Mouse (Mus musculus): Measurements from ENCODE around the gene Zfp292.

The Zfp292 gene

GRCm38 (mm10) chr4:34852051-34852450 lies 30.7 kb downstream of the Zfp292 start:
- POLR2A ChIA-PET = interaction anchor here in 2 of 4 experiments (0.8 to 1.5 kb wide), 6 partner anchors 10 to 75 kb away, joined by 3 to 4 read pairs (median 3); no protein-coding TSS in a partner anchor
- CTCF ChIA-PET = no interaction called here

GRCm38 (mm10) chr4:34850156-34850555 lies 32.6 kb downstream of the Zfp292 start:
- CTCF ChIA-PET = no interaction called here
- POLR2A ChIA-PET = interaction anchor here in 3 of 4 experiments (0.6 to 2.4 kb wide), 7 partner anchors 12 to 72 kb away, joined by 3 to 6 read pairs (median 4); partner anchors contain the start of gene Smim8 (in 1 of the 3)

GRCm38 (mm10) chr4:34847679-34848309 lies 35.0 kb downstream of the Zfp292 start:
- CTCF ChIA-PET = interaction anchor here in 2 of 4 experiments (0.5 to 1.1 kb wide), 3 partner anchors 15 to 75 kb away, joined by 3 to 15 read pairs (median 3); no protein-coding TSS in a partner anchor
- POLR2A ChIA-PET = interaction anchor here in 3 of 4 experiments (0.6 to 5.9 kb wide), 20 partner anchors 8 to 146 kb away, joined by 3 to 62 read pairs (median 4); partner anchors contain the start of gene Zfp292 (in 2 of the 3)

- ChIA-PET POLR2A (interaction anchor here in 2 of 4 experiments (0.6 to 5.9 kb wide), 8 partner anchors 10 to 1690 kb away, joined by 3 to 62 read pairs (median 4); partner anchors contain the start of gene Zfp292 (in 1 of the 2)), CTCF (interaction anchor here in 1 of 4 experiments (1.9 kb wide), 1 partner anchor 11 kb away, joined by 6 read pairs; no protein-coding TSS in a partner anchor)
Observed at GRCm38 (mm10) chr4:34843839-34844238, 38.9 kb downstream of the Zfp292 start.

GRCm38 (mm10) chr4:34842826-34843225 lies 39.9 kb downstream of the Zfp292 start:
- POLR2A ChIA-PET = interaction anchor here in 3 of 4 experiments (0.6 to 5.9 kb wide), 8 partner anchors 8 to 64 kb away, joined by 3 to 62 read pairs (median 4); no protein-coding TSS in a partner anchor
- CTCF ChIA-PET = interaction anchor here in 1 of 4 experiments (1.9 kb wide), 1 partner anchor 10 kb away, joined by 6 read pairs; no protein-coding TSS in a partner anchor

GRCm38 (mm10) chr4:34831496-34831895 lies 51.3 kb downstream of the Zfp292 start:
- ChIA-PET POLR2A (interaction anchor here in 1 of 4 experiments (0.6 to 1.8 kb wide), 3 partner anchors 12 to 126 kb away, joined by 3 to 6 read pairs (median 5); no protein-coding TSS in a partner anchor), CTCF (no interaction called here)

GRCm38 (mm10) chr4:34829456-34829855 lies 53.3 kb downstream of the Zfp292 start:
- POLR2A ChIA-PET = interaction anchor here in 2 of 4 experiments (0.6 to 1.7 kb wide), 4 partner anchors 12 to 17 kb away, joined by 3 to 10 read pairs (median 4); no protein-coding TSS in a partner anchor
- CTCF ChIA-PET = no interaction called here

- ChIA-PET POLR2A (interaction anchor here in 3 of 4 experiments (0.7 to 1.4 kb wide), 6 partner anchors 9 to 49 kb away, joined by 3 to 6 read pairs (median 4); no protein-coding TSS in a partner anchor), CTCF (no interaction called here)
Observed at GRCm38 (mm10) chr4:34823901-34824300, 58.9 kb downstream of the Zfp292 start.

GRCm38 (mm10) chr4:34819904-34820303 lies 62.9 kb downstream of the Zfp292 start:
- POLR2A ChIA-PET = no interaction called here
- CTCF ChIA-PET = no interaction called here

GRCm38 (mm10) chr4:34801166-34802034 lies 81.4 kb downstream of the Zfp292 start:
- POLR2A ChIA-PET = interaction anchor here in 3 of 4 experiments (0.6 to 1.7 kb wide), 15 partner anchors 8 to 165 kb away, joined by 3 to 5 read pairs (median 3); partner anchors contain the start of genes Smim8 (in 1 of the 3) and Zfp292 (in 1 of the 3)
- CTCF ChIA-PET = interaction anchor here in 3 of 4 experiments (0.7 to 1.3 kb wide), 3 partner anchors 17 to 223 kb away, joined by 3 to 5 read pairs (median 3); no protein-coding TSS in a partner anchor

GRCm38 (mm10) chr4:34798005-34798404 lies 84.8 kb downstream of the Zfp292 start:
- ChIA-PET POLR2A (interaction anchor here in 3 of 4 experiments (0.7 to 2.7 kb wide), 19 partner anchors 9 to 182 kb away, joined by 3 to 14 read pairs (median 4); partner anchors contain the start of genes Smim8 (in 1 of the 3) and Zfp292 (in 1 of the 3)), CTCF (interaction anchor here in 1 of 4 experiments (0.6 kb wide), 1 partner anchor 1490 kb away, joined by 3 read pairs; no protein-coding TSS in a partner anchor)

- CTCF ChIA-PET = interaction anchor here in 2 of 4 experiments (0.6 to 0.8 kb wide), 2 partner anchors 125 to 1489 kb away, joined by 3 to 9 read pairs; no protein-coding TSS in a partner anchor
- POLR2A ChIA-PET = interaction anchor here in 3 of 4 experiments (0.9 to 2.7 kb wide), 16 partner anchors 9 to 125 kb away, joined by 3 to 14 read pairs (median 4); partner anchors contain the start of genes Smim8 (in 1 of the 3) and Zfp292 (in 1 of the 3)
Observed at GRCm38 (mm10) chr4:34797294-34797983, 85.3 kb downstream of the Zfp292 start.

GRCm38 (mm10) chr4:34796294-34796693 lies 86.5 kb downstream of the Zfp292 start:
- ChIA-PET POLR2A (interaction anchor here in 1 of 4 experiments (1.8 kb wide), 1 partner anchor 86 kb away, joined by 4 read pairs; the partner anchor contains the start of gene Zfp292), CTCF (no interaction called here)

GRCm38 (mm10) chr4:34786476-34786875 lies 96.3 kb downstream of the Zfp292 start:
- ChIA-PET POLR2A (interaction anchor here in 2 of 4 experiments (1.1 to 3.5 kb wide), 3 partner anchors 8 to 120 kb away, joined by 3 to 19 read pairs (median 4); partner anchors contain the start of gene Smim8 (in 2 of the 2)), CTCF (interaction anchor here in 2 of 4 experiments (0.6 to 1.5 kb wide), 2 partner anchors 92 to 136 kb away, joined by 3 to 5 read pairs; no protein-coding TSS in a partner anchor)

- CTCF ChIA-PET = interaction anchor here in 3 of 4 experiments (0.5 to 1.5 kb wide), 8 partner anchors 30 to 179 kb away, joined by 3 to 9 read pairs (median 3); no protein-coding TSS in a partner anchor
- POLR2A ChIA-PET = interaction anchor here in 3 of 4 experiments (0.6 to 1.8 kb wide), 11 partner anchors 9 to 129 kb away, joined by 3 to 7 read pairs (median 4); no protein-coding TSS in a partner anchor
Observed at GRCm38 (mm10) chr4:34785646-34786045, 97.1 kb downstream of the Zfp292 start.

- POLR2A ChIA-PET = interaction anchor here in 3 of 4 experiments (0.6 to 1.8 kb wide), 12 partner anchors 10 to 130 kb away, joined by 3 to 7 read pairs (median 4); no protein-coding TSS in a partner anchor
- CTCF ChIA-PET = interaction anchor here in 2 of 4 experiments (0.6 to 1.3 kb wide), 7 partner anchors 31 to 178 kb away, joined by 3 to 9 read pairs (median 3); no protein-coding TSS in a partner anchor
Observed at GRCm38 (mm10) chr4:34784865-34785264, 97.9 kb downstream of the Zfp292 start.

GRCm38 (mm10) chr4:34782730-34783129 lies 100.0 kb downstream of the Zfp292 start:
- POLR2A ChIA-PET = no interaction called here
- CTCF ChIA-PET = interaction anchor here in 2 of 4 experiments (0.6 to 1.2 kb wide), 4 partner anchors 81 to 140 kb away, joined by 3 to 5 read pairs (median 4); no protein-coding TSS in a partner anchor
